Mouse (Mus musculus): ENCODE results near the gene Kap. TPM values are rescaled to one million over a fixed set of nuclear protein-coding genes. Genes with fewer than 3 reads are reported as not detected.
"Not testable (repeated sequence)": the region's sequence is repeated elsewhere in the genome, so short reads cannot be mapped to it uniquely, and the experiment has no call there.

Gene Kap
- polyA plus RNA-seq (2016; fragmentation: Nextera tagmentation; extraction: Ambion mirVana): not detected in 2 replicates

GRCm38 (mm10) chr6:133853526-133853925, at the start of gene Kap:
Gene Kap, minus strand, starts transcription at chr6:133853762.
- Histone ChIP-seq H3K9me3 (no peaks in the 10 kb centered on the region), H3K27me3 (no peaks in the 10 kb centered on the region), H3K9ac (replicated peaks) (no peak within 1 kb of the TSS), H3K4me1 (no peaks in the 10 kb centered on the region), H3K36me3 (no peaks in the 10 kb centered on the region), H3K4me3 (no peak within 1 kb of the TSS), H3K27ac (replicated peaks) (no peak within 1 kb of the TSS), H3K4me2 (replicated peaks) (no peak within 1 kb of the TSS)
- 68% methylated on average over 1 of the region's 1 CpGs for whole genome bisulfite sequencing
- no peak for ATAC-seq (ENCODE audit: low FRiP score, low read depth)

GRCm38 (mm10) chr6:133885871-133886415, 32.4 kb upstream of the Kap start:
- ATAC-seq (ENCODE audit: low FRiP score, low read depth): no peak
- Histone ChIP-seq H3K9ac (replicated peaks) (no peak overlapping the region), H3K4me3 (no peak overlapping the region), H3K27ac (replicated peaks) (no peak overlapping the region), H3K4me2 (replicated peaks) (no peak overlapping the region), H3K27me3 (no peaks in the 10 kb centered on the region), H3K4me1 (no peaks in the 10 kb centered on the region), H3K36me3 (no peaks in the 10 kb centered on the region), H3K9me3 (no peaks in the 10 kb centered on the region)
- WGBS: 92% methylated on average over 5 of the region's 5 CpGs

DNA sequence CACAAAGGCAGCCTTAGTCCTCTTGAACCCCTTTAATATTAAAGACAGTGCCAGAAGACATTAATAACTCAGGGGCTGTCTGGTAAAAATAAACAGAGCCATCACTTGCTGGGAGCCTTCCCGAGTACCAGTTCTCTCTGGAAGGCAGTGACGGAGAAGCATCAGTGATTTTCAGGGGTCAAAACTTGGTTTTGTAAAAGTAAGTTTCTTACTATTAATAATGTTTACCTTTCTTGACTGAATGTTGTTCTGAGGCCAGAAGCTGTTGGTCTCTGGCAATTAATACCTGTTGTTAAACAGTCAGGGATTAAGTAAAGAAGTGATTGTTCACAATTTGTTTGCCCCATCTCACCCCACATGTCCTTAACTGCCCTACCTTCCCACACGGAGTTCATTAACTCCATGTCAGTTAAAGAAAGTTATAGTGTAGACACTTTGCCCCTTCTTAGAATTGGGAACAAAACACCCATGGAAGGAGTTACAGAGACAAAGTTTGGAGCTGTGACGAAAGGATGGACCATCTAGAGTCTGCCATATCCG, 30.0 kb upstream of the Kap start:
- Histone ChIP-seq H3K4me3 (no peak overlapping the region), H3K4me2 (replicated peaks) (no peak overlapping the region), H3K9ac (replicated peaks) (no peak overlapping the region), H3K9me3 (no peaks in the 10 kb centered on the region), H3K27ac (replicated peaks) (no peak overlapping the region), H3K27me3 (no peaks in the 10 kb centered on the region), H3K4me1 (no peaks in the 10 kb centered on the region), H3K36me3 (no peaks in the 10 kb centered on the region)
- 83% methylated on average over 5 of the region's 5 CpGs for WGBS
- no peak for ATAC-seq (ENCODE audit: low FRiP score, low read depth)

GRCm38 (mm10) chr6:133875906-133876462, 22.4 kb upstream of the Kap start:
- Histone ChIP-seq H3K4me1 (no peaks in the 10 kb centered on the region), H3K9ac (replicated peaks) (no peak overlapping the region), H3K36me3 (no peaks in the 10 kb centered on the region), H3K4me3 (no peak overlapping the region), H3K9me3 (no peaks in the 10 kb centered on the region), H3K27me3 (no peaks in the 10 kb centered on the region), H3K27ac (replicated peaks) (no peak overlapping the region), H3K4me2 (replicated peaks) (no peak overlapping the region)
- 31% methylated on average over 12 of the region's 12 CpGs for WGBS
- peak; percentile 55; the same call in 1 of the 2 replicates for ATAC-seq (ENCODE audit: low FRiP score, low read depth)

GRCm38 (mm10) chr6:133872667-133873066, 19.1 kb upstream of the Kap start:
- no peaks in the 10 kb centered on the region for H3K4me1 ChIP-seq
- no peaks in the 10 kb centered on the region for H3K36me3 ChIP-seq
- no peak for ATAC-seq (ENCODE audit: low FRiP score, low read depth)
- H3K27me3 ChIP-seq: no peaks in the 10 kb centered on the region
- H3K4me3 ChIP-seq: no peak overlapping the region
- WGBS: 82% methylated on average over 2 of the region's 2 CpGs
- no peak overlapping the region for H3K4me2 ChIP-seq (replicated peaks)
- H3K27ac ChIP-seq (replicated peaks): no peak overlapping the region
- no peaks in the 10 kb centered on the region for H3K9me3 ChIP-seq
- H3K9ac ChIP-seq (replicated peaks): no peak overlapping the region

- no peak overlapping the region for H3K4me3 ChIP-seq
- WGBS: 67% methylated on average over 1 of the region's 1 CpGs
- H3K9me3 ChIP-seq: no peaks in the 10 kb centered on the region
- H3K9ac ChIP-seq (replicated peaks): no peak overlapping the region
- H3K27me3 ChIP-seq: no peaks in the 10 kb centered on the region
- no peak for ATAC-seq (ENCODE audit: low FRiP score, low read depth)
- H3K4me1 ChIP-seq: no peaks in the 10 kb centered on the region
- no peaks in the 10 kb centered on the region for H3K36me3 ChIP-seq
- no peak overlapping the region for H3K4me2 ChIP-seq (replicated peaks)
- no peak overlapping the region for H3K27ac ChIP-seq (replicated peaks)
Observed at GRCm38 (mm10) chr6:133871131-133871530, 17.6 kb upstream of the Kap start.

DNA sequence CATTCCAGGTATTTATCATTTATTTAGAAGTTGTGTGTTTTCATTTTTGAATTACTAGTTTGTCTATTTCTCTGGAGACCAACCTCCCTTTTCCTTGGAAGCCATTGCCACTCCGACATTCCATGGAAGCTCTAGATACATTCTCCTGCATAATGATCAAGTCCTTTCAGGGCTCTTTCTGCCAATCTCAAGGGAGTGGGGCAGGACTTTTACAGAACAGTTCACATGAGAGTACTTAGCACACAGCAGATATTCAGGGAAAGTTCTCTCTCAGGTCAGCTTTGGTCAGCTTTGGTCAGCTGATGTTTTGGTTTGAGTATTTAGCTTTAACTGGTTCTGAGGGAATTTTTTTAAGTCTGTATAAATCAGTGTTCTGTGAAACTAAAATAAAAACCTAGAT, 14.8 kb upstream of the Kap start:
- no peak overlapping the region for H3K27ac ChIP-seq (replicated peaks)
- no peak overlapping the region for H3K4me2 ChIP-seq (replicated peaks)
- H3K27me3 ChIP-seq: no peaks in the 10 kb centered on the region
- no peaks in the 10 kb centered on the region for H3K36me3 ChIP-seq
- ATAC-seq (ENCODE audit: low FRiP score, low read depth): no peak
- WGBS: 84% methylated on average over 1 of the region's 1 CpGs
- H3K4me3 ChIP-seq: no peak overlapping the region
- no peaks in the 10 kb centered on the region for H3K9me3 ChIP-seq
- no peak overlapping the region for H3K9ac ChIP-seq (replicated peaks)
- no peaks in the 10 kb centered on the region for H3K4me1 ChIP-seq

DNA sequence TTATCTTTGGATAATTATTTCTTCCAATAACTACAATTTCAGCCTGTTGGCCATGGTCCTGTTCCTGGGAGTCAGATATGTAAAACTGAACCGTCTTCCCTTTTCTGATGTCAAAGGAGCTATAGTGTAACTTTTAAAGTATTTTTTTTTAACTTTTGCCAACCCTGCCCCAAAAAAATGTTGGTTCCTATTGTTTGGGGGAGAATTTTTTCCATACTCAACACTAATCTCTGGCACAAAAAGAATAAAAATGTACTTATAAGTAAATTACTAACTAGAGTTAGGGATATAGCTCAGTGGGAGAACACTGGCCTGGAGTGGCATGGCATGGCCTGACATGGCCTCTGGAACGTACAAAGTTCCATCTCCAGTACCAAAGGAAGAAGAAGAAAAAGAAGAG, 2.3 kb upstream of the Kap start:
- H3K4me3 ChIP-seq: no peak overlapping the region
- no peak for ATAC-seq (ENCODE audit: low FRiP score, low read depth)
- H3K9me3 ChIP-seq: no peaks in the 10 kb centered on the region
- no peak overlapping the region for H3K9ac ChIP-seq (replicated peaks)
- no peaks in the 10 kb centered on the region for H3K4me1 ChIP-seq
- 65% methylated on average over 2 of the region's 2 CpGs for WGBS
- H3K4me2 ChIP-seq (replicated peaks): no peak overlapping the region
- no peaks in the 10 kb centered on the region for H3K27me3 ChIP-seq
- H3K27ac ChIP-seq (replicated peaks): no peak overlapping the region
- no peaks in the 10 kb centered on the region for H3K36me3 ChIP-seq

DNA sequence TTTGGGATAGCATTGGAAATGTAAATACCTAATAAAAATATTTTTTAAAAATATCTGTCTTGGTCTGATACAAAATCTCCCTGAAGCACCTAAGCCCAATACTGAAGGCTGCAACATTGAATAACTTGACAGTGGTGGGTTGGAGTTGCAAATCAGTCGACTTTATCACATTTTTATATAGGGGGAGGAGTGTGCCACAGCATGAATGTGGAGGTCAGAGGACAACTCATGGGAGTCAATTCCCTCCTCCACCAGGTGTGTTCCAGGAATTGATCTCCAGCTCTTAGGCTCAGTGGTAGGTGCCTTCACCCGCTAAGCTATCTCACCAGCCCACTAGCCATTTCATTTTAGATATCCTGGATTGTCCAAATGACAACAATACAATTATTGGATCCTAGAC, 4.2 kb downstream of the Kap start:
- Histone ChIP-seq H3K4me2 (replicated peaks) (no peak overlapping the region), H3K4me3 (no peak overlapping the region), H3K27ac (replicated peaks) (no peak overlapping the region), H3K36me3 (no peaks in the 10 kb centered on the region), H3K27me3 (no peaks in the 10 kb centered on the region), H3K4me1 (no peaks in the 10 kb centered on the region), H3K9me3 (no peaks in the 10 kb centered on the region), H3K9ac (replicated peaks) (no peak overlapping the region)
- WGBS: 76% methylated on average over 2 of the region's 2 CpGs
- ATAC-seq (ENCODE audit: low FRiP score, low read depth): no peak

DNA sequence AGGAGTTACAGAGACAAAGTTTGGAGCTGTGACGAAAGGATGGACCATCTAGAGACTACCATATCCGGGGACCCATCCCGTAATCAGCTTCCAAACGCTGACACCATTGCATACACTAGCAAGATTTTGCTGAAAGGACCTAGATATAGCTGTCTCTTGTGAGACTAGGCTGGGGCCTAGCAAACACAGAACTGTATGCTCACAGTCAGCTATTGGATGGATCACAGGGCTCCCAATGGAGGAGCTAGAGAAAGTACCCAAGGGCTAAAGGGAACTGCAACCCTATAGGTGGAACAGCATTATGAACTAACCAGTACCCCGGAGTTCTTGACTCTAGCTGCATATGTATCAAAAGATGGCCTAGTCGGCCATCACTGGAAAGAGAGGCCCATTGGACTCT, 4.7 kb downstream of the Kap start:
- not testable (repeated sequence) for ATAC-seq (ENCODE audit: low FRiP score, low read depth); H3K4me2 ChIP-seq (replicated peaks); H3K9ac ChIP-seq (replicated peaks); H3K27ac ChIP-seq (replicated peaks); H3K27me3 ChIP-seq; H3K36me3 ChIP-seq; H3K4me1 ChIP-seq; H3K4me3 ChIP-seq; H3K9me3 ChIP-seq
- 91% methylated on average over 6 of the region's 6 CpGs for WGBS

GRCm38 (mm10) chr6:133838296-133838995, 15.1 kb downstream of the Kap start:
- not testable (repeated sequence) for H3K4me2 ChIP-seq (replicated peaks); H3K9ac ChIP-seq (replicated peaks); H3K4me1 ChIP-seq; H3K36me3 ChIP-seq; H3K27ac ChIP-seq (replicated peaks); H3K9me3 ChIP-seq; ATAC-seq (ENCODE audit: low FRiP score, low read depth); H3K4me3 ChIP-seq; H3K27me3 ChIP-seq
- 87% methylated on average over 29 of the region's 29 CpGs for WGBS

GRCm38 (mm10) chr6:133812342-133812741, 41.2 kb downstream of the Kap start:
- Histone ChIP-seq H3K27me3 (no peaks in the 10 kb centered on the region), H3K9me3 (no peaks in the 10 kb centered on the region), H3K4me3 (no peak overlapping the region), H3K4me2 (replicated peaks) (no peak overlapping the region), H3K9ac (replicated peaks) (no peak overlapping the region), H3K36me3 (no peaks in the 10 kb centered on the region), H3K27ac (replicated peaks) (no peak overlapping the region), H3K4me1 (no peaks in the 10 kb centered on the region)
- WGBS: 60% methylated on average over 1 of the region's 1 CpGs
- ATAC-seq (ENCODE audit: low FRiP score, low read depth): no peak
